Mouse (Mus musculus): ENCODE measurements around the gene Dbr1. TPM values are rescaled to one million over a fixed set of nuclear protein-coding genes. Genes with fewer than 3 reads are reported as not detected.

Gene Dbr1
- 31.1 and 34.2 TPM in 2 replicates for polyA plus RNA-seq (2016; fragmentation: Nextera tagmentation; extraction: Ambion mirVana)

DNA sequence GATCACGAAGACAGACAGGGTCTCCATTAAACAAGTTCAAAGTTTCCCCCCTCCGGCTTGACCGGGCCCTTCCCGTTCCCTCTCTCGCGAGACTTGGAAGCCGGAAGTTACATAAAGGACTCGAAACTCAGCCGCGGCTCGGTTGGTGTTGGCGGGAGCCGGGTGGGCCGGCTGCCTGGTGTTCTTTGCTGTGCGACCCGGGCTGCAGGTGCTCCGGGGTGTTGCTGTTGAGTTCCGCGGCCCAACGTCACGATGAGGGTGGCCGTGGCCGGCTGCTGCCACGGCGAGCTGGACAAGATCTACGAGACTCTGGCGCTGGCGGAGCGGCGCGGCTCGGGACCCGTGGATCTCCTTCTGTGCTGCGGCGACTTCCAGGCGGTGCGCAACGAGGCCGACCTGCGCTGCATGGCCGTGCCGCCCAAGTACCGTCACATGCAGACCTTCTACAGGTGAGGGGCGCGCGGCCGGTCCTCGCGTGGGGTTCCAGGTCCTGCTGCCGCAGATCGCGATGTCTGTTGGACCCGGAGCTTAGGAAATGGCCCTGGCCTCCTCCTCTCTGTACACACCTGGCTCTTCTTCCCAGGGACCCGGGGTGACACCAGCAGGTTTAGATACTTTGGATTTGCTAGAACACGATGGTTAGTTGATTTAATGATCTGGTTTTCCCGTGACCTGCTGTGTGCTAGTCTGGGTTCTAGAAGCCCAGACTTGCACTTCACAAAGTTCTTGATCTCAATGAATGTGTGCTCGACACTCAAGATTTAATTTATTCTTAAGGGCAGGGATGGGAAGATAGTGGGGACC is at the start of gene Dbr1:
Gene Dbr1, plus strand, starts transcription at position 123 of the 804 bp plus-strand sequence.
- WGBS = under 1% methylated on average over 57 of the region's 57 CpGs
- Histone ChIP-seq H3K4me2 (replicated peaks) (peak within 1 kb of the TSS; percentile 81), H3K36me3 (peaks cover 13% of the 10 kb centered on the region), H3K9ac (replicated peaks) (peak within 1 kb of the TSS; percentile 99), H3K27me3 (peaks cover 8% of the 10 kb centered on the region), H3K4me1 (peaks cover 11% of the 10 kb centered on the region), H3K4me3 (peak within 1 kb of the TSS; percentile 95), H3K9me3 (no peaks in the 10 kb centered on the region), H3K27ac (replicated peaks) (peak within 1 kb of the TSS; percentile 84)
- ATAC-seq (ENCODE audit: low FRiP score, low read depth) = peak; percentile 95

DNA sequence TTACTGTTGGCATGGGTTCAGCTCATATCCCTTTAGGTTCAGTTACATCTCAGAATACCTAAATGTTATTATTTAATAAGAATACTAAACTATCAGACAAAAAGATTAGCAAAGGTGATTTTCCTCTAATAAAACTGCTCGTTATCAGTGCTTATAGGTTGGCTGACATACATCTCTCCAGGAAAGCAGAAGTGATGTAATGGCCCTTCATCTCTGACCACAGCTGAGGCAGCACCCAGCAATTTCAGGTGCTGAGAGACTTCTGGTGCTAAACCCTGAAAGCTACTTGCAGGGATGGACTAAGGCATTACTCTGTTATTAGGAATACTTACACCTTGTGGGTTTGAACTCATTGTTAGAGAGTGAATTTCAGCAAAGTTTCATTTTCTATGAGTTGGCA is 43.7 kb upstream of the Dbr1 start:
- Histone ChIP-seq H3K9ac (replicated peaks) (no peak overlapping the region), H3K9me3 (no peaks in the 10 kb centered on the region), H3K27me3 (no peaks in the 10 kb centered on the region), H3K4me1 (no peaks in the 10 kb centered on the region), H3K27ac (replicated peaks) (no peak overlapping the region), H3K4me3 (no peak overlapping the region), H3K36me3 (peaks cover 77% of the 10 kb centered on the region), H3K4me2 (replicated peaks) (no peak overlapping the region)
- WGBS = 93% methylated on average over 1 of the region's 1 CpGs
- ATAC-seq (ENCODE audit: low FRiP score, low read depth) = no peak

DNA sequence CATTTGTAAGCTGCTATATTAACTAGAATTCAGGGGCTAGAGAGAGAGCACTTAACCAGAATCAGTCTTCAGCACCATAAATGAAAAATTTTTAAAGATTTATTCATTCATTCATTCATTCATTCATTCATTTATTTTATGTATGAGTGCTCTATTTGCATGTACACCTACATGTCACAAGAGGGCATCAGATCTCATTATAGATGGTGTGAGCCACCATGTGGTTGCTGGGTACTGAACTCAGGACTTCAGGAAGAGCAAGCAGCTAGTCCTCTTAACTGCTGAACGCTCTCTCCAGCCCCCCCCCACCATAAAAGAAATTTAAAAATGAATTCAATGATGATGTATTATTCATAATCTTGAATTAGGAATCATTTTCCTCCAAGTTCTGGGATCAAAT is 29.3 kb upstream of the Dbr1 start:
- Histone ChIP-seq H3K27me3 (no peaks in the 10 kb centered on the region), H3K9me3 (no peaks in the 10 kb centered on the region), H3K9ac (replicated peaks) (no peak overlapping the region), H3K4me2 (replicated peaks) (no peak overlapping the region), H3K4me1 (no peaks in the 10 kb centered on the region), H3K36me3 (no peaks in the 10 kb centered on the region), H3K4me3 (no peak overlapping the region), H3K27ac (replicated peaks) (no peak overlapping the region)
- 100% methylated on average over 1 of the region's 1 CpGs for WGBS
- no peak for ATAC-seq (ENCODE audit: low FRiP score, low read depth)

DNA sequence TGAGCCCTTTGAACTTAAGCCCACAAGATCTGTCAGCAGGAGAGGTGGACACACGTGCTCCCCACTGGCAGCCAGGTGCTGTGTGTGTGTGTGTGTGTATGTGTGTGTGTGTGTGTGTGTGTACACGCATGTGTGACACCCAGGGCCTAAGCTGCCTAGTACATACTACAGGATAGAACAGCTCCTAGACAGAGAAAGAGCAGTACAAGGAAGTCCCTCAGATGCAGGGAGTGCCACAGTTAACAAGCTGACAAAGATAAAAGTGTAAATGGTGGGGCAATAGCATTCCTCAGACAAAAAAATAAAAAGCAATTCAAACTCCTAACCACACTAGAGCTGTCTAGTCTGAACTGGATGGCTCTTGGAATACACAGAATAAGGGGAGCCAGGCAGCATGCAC is 23.5 kb upstream of the Dbr1 start:
- Histone ChIP-seq H3K9me3 (no peaks in the 10 kb centered on the region), H3K4me2 (replicated peaks) (no peak overlapping the region), H3K27ac (replicated peaks) (no peak overlapping the region), H3K4me1 (no peaks in the 10 kb centered on the region), H3K27me3 (no peaks in the 10 kb centered on the region), H3K4me3 (no peak overlapping the region), H3K36me3 (no peaks in the 10 kb centered on the region), H3K9ac (replicated peaks) (no peak overlapping the region)
- 82% methylated on average over 2 of the region's 2 CpGs for WGBS
- no peak for ATAC-seq (ENCODE audit: low FRiP score, low read depth)

DNA sequence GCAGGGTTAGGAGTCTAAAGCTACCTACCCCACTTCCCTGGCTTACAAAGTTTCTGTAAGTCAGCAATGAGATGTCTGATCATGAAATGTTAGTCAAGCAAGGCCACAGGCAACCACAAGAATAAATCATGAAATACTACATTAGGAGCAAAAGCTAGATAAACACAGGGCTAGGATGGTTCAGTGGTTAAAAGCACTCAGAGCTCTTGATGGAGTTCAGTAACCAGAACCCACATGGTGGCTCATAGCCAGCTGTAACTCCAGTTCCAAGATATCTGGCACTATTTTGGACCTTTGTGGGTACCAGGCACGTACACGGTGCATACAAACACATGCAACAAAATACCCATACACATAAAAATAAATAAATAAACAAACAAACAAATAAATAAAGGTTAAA is 22.6 kb upstream of the Dbr1 start:
- Histone ChIP-seq H3K27me3 (no peaks in the 10 kb centered on the region), H3K4me3 (no peak overlapping the region), H3K4me1 (no peaks in the 10 kb centered on the region), H3K4me2 (replicated peaks) (no peak overlapping the region), H3K27ac (replicated peaks) (no peak overlapping the region), H3K9ac (replicated peaks) (no peak overlapping the region), H3K36me3 (no peaks in the 10 kb centered on the region), H3K9me3 (no peaks in the 10 kb centered on the region)
- WGBS = 96% methylated on average over 2 of the region's 2 CpGs
- no peak for ATAC-seq (ENCODE audit: low FRiP score, low read depth)

DNA sequence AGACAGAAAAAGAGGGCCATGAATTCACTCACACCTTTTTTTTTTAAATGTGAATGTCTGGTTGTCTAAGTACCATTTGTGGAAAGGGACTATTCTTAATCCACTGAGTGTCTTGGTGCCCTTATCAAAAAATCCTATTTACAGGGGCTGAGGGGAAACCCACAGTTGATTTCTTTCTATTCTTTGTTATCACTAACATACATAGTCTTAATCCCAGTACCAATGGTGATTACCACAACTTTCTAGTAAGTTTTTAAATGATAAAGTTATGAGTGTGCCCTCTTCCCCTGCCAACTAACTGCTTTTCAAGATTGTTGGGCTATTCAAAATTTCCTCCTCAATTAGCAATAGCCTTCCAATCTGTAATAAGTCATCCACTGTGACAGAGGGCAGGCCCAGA is 21.5 kb upstream of the Dbr1 start:
- Histone ChIP-seq H3K36me3 (no peaks in the 10 kb centered on the region), H3K9ac (replicated peaks) (no peak overlapping the region), H3K4me2 (replicated peaks) (no peak overlapping the region), H3K9me3 (no peaks in the 10 kb centered on the region), H3K27me3 (no peaks in the 10 kb centered on the region), H3K4me3 (no peak overlapping the region), H3K4me1 (no peaks in the 10 kb centered on the region), H3K27ac (replicated peaks) (no peak overlapping the region)
- ATAC-seq (ENCODE audit: low FRiP score, low read depth) = no peak

DNA sequence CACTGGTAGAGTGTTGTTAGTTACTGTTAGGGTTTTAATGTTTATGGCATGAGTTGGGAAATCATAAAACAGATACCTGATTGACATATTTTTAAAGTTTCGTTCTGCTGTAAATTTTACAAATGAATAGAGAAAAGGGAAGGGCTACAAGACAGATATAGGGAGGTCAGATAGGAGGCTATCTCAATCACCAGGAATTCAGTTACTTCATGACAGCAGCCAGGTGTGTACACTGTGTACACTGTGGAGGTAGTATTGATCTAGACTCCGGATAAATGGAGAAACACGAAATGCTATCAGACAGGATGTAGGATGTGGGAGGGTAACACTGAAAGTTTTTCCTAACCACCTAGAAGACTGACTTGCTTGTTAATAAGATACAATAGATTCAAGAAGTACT is 20.3 kb upstream of the Dbr1 start:
- Histone ChIP-seq H3K27me3 (no peaks in the 10 kb centered on the region), H3K4me3 (no peak overlapping the region), H3K9ac (replicated peaks) (no peak overlapping the region), H3K4me2 (replicated peaks) (no peak overlapping the region), H3K4me1 (no peaks in the 10 kb centered on the region), H3K27ac (replicated peaks) (no peak overlapping the region), H3K9me3 (no peaks in the 10 kb centered on the region), H3K36me3 (no peaks in the 10 kb centered on the region)
- 96% methylated on average over 3 of the region's 3 CpGs for WGBS
- ATAC-seq (ENCODE audit: low FRiP score, low read depth) = no peak

DNA sequence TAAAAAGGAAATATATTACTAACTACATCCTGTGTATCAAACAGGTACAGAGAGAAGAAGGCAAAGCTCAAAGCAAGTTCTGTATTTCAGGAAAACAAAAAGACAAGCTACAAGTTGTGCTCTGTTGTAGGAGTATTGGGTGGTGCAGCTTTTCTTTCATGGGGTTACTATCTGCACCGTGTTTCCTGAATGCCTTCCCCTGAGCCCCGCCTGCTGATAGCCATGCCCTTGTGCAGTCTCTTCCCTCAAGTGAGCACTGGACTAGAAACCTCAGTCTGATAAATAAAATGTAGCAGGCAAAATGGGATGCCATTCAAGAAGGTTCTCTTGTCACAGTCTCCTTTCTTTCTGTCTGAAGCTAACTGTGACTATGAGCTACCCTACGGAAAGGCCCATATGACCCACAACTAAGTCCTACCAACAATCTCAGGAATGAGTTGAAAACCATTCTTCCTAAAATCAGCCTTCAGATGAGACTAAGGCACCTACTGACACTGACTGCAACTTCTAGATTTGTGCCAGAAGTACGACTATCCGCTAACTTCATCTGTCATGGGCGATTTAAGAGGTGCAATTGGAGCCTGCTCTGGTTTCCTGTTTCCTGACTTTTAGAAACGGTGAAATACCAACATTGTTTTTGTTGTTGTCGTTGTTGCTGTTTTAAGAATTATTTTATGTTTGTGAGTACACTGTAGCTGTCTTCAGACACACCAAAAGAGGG is 17.9 kb upstream of the Dbr1 start:
- WGBS = 93% methylated on average over 8 of the region's 8 CpGs
- H3K4me1 ChIP-seq = no peaks in the 10 kb centered on the region
- no peak overlapping the region for H3K4me2 ChIP-seq (replicated peaks)
- no peak for ATAC-seq (ENCODE audit: low FRiP score, low read depth)
- no peaks in the 10 kb centered on the region for H3K36me3 ChIP-seq
- H3K9me3 ChIP-seq = no peaks in the 10 kb centered on the region
- no peak overlapping the region for H3K9ac ChIP-seq (replicated peaks)
- H3K27ac ChIP-seq (replicated peaks) = no peak overlapping the region
- no peaks in the 10 kb centered on the region for H3K27me3 ChIP-seq
- H3K4me3 ChIP-seq = no peak overlapping the region

DNA sequence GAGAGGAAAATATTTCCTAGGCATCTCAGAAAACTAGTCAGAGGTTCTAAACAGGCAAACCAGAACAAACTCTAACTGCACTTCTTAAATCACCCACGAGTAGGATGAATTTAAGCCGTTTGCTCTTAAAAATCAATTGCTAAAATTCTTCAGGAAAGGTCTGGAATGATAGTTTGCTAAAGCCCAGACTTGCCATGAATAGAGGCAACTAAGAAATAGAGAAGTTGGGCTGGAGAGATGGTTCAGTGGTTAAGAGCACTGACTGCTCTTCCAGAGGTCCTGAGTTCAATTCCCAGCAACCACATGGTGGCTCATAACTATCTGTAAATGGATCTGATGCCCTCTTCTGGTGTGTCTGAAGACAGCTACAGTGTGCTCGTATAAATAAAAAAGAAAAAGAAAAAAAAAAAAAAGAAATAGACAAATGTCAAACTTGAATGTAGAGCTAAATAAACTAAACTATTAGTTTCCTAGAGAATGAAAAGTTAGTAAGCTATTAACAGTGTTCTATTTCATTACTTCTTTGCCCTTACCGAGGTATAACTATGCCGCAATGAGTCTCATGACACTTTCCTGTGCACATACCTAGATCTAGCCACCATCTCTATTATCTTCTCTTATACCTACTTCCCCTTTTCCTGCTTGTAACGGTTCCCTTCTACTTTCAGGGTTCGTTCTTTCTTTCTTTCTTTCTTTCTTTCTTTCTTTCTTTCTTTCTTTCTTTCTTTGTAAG is 16.6 kb upstream of the Dbr1 start:
- Histone ChIP-seq H3K36me3 (no peaks in the 10 kb centered on the region), H3K9me3 (no peaks in the 10 kb centered on the region), H3K4me2 (replicated peaks) (no peak overlapping the region), H3K4me1 (no peaks in the 10 kb centered on the region), H3K27ac (replicated peaks) (no peak overlapping the region), H3K27me3 (no peaks in the 10 kb centered on the region), H3K9ac (replicated peaks) (no peak overlapping the region), H3K4me3 (no peak overlapping the region)
- 93% methylated on average over 7 of the region's 7 CpGs for whole genome bisulfite sequencing
- ATAC-seq (ENCODE audit: low FRiP score, low read depth) = no peak

DNA sequence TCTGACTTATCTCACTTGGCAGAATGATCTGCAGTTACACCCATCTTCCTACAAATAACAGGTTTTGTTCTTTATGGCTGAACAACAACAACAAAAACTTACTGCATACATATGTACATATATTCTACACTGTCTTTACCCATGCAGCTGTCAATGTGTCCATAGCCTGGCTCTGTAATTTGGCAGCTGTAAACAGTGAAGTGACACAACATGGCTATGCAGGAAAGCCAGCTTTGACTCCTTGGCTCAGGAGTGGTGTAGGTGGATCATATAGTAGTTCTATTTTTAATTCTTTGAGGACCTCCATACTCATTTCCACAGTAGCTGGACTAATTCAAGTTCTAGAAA is 16.1 kb upstream of the Dbr1 start:
- no peak for ATAC-seq (ENCODE audit: low FRiP score, low read depth)
- H3K4me3 ChIP-seq = no peak overlapping the region
- no peaks in the 10 kb centered on the region for H3K9me3 ChIP-seq
- no peak overlapping the region for H3K27ac ChIP-seq (replicated peaks)
- H3K36me3 ChIP-seq = no peaks in the 10 kb centered on the region
- no peaks in the 10 kb centered on the region for H3K4me1 ChIP-seq
- H3K27me3 ChIP-seq = no peaks in the 10 kb centered on the region
- H3K9ac ChIP-seq (replicated peaks) = no peak overlapping the region
- H3K4me2 ChIP-seq (replicated peaks) = no peak overlapping the region

DNA sequence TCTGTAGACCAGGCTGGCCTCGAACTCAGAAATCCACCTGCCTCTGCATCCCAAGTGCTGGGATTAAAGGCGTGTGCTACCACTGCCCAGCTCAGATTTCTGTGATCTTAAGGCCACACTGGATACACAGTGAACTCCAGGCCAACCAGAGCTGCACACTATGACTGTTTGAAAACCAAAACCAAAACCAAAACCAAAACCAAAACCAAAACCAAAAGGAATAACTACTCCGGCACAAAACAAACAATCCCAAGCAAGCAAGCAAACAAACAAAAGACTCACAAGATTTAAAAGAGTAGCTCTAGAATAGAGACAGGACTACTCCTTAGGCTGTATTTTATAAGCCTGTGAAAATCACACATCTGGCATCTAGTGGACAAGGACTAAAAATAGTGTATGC is 15.2 kb upstream of the Dbr1 start:
- Histone ChIP-seq H3K4me1 (no peaks in the 10 kb centered on the region), H3K4me2 (replicated peaks) (no peak overlapping the region), H3K27ac (replicated peaks) (no peak overlapping the region), H3K9ac (replicated peaks) (no peak overlapping the region), H3K36me3 (no peaks in the 10 kb centered on the region), H3K4me3 (no peak overlapping the region), H3K27me3 (no peaks in the 10 kb centered on the region), H3K9me3 (no peaks in the 10 kb centered on the region)
- ATAC-seq (ENCODE audit: low FRiP score, low read depth) = no peak
- WGBS = 94% methylated on average over 3 of the region's 3 CpGs

DNA sequence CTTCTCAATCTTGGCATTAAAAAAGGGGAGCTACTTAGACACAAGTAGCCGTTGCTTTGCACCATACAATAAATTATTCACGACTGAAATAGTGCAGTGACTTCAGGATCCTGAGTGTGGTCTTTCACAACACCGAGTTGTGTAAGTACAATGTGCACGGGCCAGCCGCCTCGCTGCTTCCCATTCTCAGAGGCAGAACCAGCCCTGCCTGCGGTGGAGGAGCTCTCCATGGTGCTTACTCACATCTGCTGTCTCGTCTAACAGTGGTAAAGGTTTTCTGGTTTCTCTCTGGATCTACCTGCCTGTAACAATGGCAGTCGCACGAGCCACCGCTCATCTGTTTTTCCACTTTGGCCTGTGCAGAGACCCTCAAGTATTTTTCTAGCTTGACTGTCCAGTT is 11.9 kb upstream of the Dbr1 start:
- Histone ChIP-seq H3K36me3 (no peaks in the 10 kb centered on the region), H3K9ac (replicated peaks) (no peak overlapping the region), H3K9me3 (no peaks in the 10 kb centered on the region), H3K4me2 (replicated peaks) (no peak overlapping the region), H3K4me1 (peaks cover 9% of the 10 kb centered on the region), H3K4me3 (no peak overlapping the region), H3K27me3 (no peaks in the 10 kb centered on the region), H3K27ac (replicated peaks) (no peak overlapping the region)
- ATAC-seq (ENCODE audit: low FRiP score, low read depth) = no peak
- 26% methylated on average over 11 of the region's 11 CpGs for WGBS
